Comparison of ENCODE assay signal across 6 mouse cellular contexts in the genomic region with DNA sequence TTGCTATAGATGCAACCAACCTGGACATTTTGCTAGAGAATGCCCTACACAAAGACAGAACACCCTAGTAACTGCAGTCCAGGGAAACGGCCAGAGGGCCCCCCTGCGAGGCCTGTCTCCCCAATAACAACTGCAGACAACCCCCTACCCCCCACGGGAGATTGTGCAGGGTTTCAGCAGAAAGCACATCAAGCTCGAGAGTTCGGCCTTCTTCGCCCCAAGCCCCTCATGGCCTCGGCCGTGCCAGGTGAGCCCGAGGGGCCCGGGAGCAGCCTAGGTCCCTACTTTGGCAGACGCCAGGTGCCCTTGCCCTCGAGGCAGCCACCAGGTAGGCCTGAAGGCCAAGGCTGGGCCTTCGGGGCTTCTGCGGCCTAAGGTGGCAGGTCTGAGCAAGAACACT. TPM values are rescaled to one million over a fixed set of nuclear protein-coding genes. Genes with fewer than 3 reads are reported as not detected.
"Had no signal": no experiment of that assay in that cellular context is flagged by ENCODE, and none has a peak within 500 bp of the region (broad histone marks: within the 10 kb centered on the region; RNA-seq: fewer than 3 reads in every experiment).

No protein-coding gene starts in this region.

RNA-seq across cellular contexts. Expression of a gene that starts 37.7 kb away (rescaled TPM):
- polyA plus RNA-seq: neural tube, embryonic 13.5 days; neural tube, embryonic 14.5 days; small intestine, adult 2 months; spleen, adult 2 months; testis, adult 2 months; thymus, adult 2 months had no signal
